Mouse (Mus musculus): Measurements from ENCODE around the gene Hectd1. TPM values are rescaled to one million over a fixed set of nuclear protein-coding genes. Genes with fewer than 3 reads are reported as not detected.

The Hectd1 gene
- polyA plus RNA-seq, 1 experiment: 34.3 TPM

- Histone ChIP-seq H3K27ac (ENCODE audit: insufficient read depth, low read depth, low read length) (peak overlapping the region; percentile 89), H3K4me1 (ENCODE audit: control insufficient read depth, insufficient read depth, low read length) (peaks cover 15% of the 10 kb centered on the region), H3K4me3 (ENCODE audit: insufficient read depth, low read length) (peak overlapping the region; percentile 98)
- TF ChIP-seq CTCF (IDR thresholded peaks at IDR 0.05; ENCODE audit: low read depth, low read length): no peak
- no peak for TF ChIP-seq POLR2A (IDR thresholded peaks at IDR 0.05; ENCODE audit: borderline replicate concordance, low read depth, low read length)
Observed at GRCm38 (mm10) chr12:51828716-51829289, 533 bp downstream of the Hectd1 start.

GRCm38 (mm10) chr12:51827958-51828650 is 1.2 kb downstream of the Hectd1 start:
- H3K4me3 ChIP-seq (ENCODE audit: insufficient read depth, low read length): peak overlapping the region; percentile 98
- TF ChIP-seq CTCF (IDR thresholded peaks at IDR 0.05; ENCODE audit: low read depth, low read length) (no peak), POLR2A (IDR thresholded peaks at IDR 0.05; ENCODE audit: borderline replicate concordance, low read depth, low read length) (no peak)
- peak overlapping the region; percentile 89 for H3K27ac ChIP-seq (ENCODE audit: insufficient read depth, low read depth, low read length)
- H3K4me1 ChIP-seq (ENCODE audit: control insufficient read depth, insufficient read depth, low read length): peaks cover 15% of the 10 kb centered on the region

DNA sequence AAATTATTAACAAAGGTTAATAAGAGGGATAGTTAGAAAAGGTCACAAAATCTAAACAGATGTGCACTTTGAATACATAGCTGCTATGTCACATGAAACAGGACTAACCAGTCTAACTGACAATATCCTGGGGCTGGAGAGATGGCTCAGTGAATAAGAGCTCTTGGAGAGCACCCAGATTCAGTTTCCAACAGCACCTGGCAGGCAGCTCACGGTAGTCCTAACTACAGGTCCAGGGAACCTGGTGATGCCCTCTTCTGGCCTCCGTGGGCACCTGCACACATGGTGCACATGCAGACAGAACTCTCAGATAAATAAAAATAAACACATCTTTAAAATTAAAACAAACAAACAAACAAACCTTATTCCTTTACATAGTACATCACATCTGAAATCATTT is 4.0 kb downstream of the Hectd1 start:
- H3K4me1 ChIP-seq (ENCODE audit: control insufficient read depth, insufficient read depth, low read length): peaks cover 14% of the 10 kb centered on the region
- no peak overlapping the region for H3K4me3 ChIP-seq (ENCODE audit: insufficient read depth, low read length)
- H3K27ac ChIP-seq (ENCODE audit: insufficient read depth, low read depth, low read length): no peak overlapping the region
- TF ChIP-seq POLR2A (IDR thresholded peaks at IDR 0.05; ENCODE audit: borderline replicate concordance, low read depth, low read length) (no peak), CTCF (IDR thresholded peaks at IDR 0.05; ENCODE audit: low read depth, low read length) (no peak)

- Histone ChIP-seq H3K4me1 (ENCODE audit: control insufficient read depth, insufficient read depth, low read length) (peaks cover 24% of the 10 kb centered on the region), H3K4me3 (ENCODE audit: insufficient read depth, low read length) (no peak overlapping the region), H3K27ac (ENCODE audit: insufficient read depth, low read depth, low read length) (no peak overlapping the region)
- no peak for TF ChIP-seq CTCF (IDR thresholded peaks at IDR 0.05; ENCODE audit: low read depth, low read length)
- no peak for TF ChIP-seq POLR2A (IDR thresholded peaks at IDR 0.05; ENCODE audit: borderline replicate concordance, low read depth, low read length)
Observed at GRCm38 (mm10) chr12:51823311-51823710, 6.0 kb downstream of the Hectd1 start.

GRCm38 (mm10) chr12:51822861-51823260 is 6.5 kb downstream of the Hectd1 start:
- TF ChIP-seq CTCF (IDR thresholded peaks at IDR 0.05; ENCODE audit: low read depth, low read length): no peak
- TF ChIP-seq POLR2A (IDR thresholded peaks at IDR 0.05; ENCODE audit: borderline replicate concordance, low read depth, low read length): no peak
- no peak overlapping the region for H3K27ac ChIP-seq (ENCODE audit: insufficient read depth, low read depth, low read length)
- H3K4me3 ChIP-seq (ENCODE audit: insufficient read depth, low read length): no peak overlapping the region
- H3K4me1 ChIP-seq (ENCODE audit: control insufficient read depth, insufficient read depth, low read length): peaks cover 24% of the 10 kb centered on the region

DNA sequence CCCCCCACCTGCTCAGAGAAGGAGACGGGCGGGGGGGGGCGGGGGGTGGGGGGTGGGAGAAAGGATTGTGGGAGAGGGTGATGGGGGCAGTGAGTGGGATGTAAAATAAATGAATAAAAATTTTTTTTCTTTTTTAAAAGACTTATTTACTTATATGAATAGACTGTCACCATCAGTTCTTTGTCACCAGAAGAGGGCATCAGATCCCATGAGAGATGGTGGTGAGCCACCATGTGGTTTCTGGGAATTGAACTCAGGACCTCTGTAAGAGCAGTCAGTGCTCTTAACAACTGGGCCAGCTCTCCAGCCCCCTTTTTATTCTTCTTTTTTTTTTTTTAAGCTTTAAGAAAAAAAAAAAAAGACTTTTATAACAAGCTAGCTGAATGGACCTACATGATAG is 7.1 kb downstream of the Hectd1 start:
- H3K4me3 ChIP-seq (ENCODE audit: insufficient read depth, low read length): no peak overlapping the region
- peaks cover 22% of the 10 kb centered on the region for H3K4me1 ChIP-seq (ENCODE audit: control insufficient read depth, insufficient read depth, low read length)
- no peak overlapping the region for H3K27ac ChIP-seq (ENCODE audit: insufficient read depth, low read depth, low read length)

GRCm38 (mm10) chr12:51821256-51821655 is 8.1 kb downstream of the Hectd1 start:
- H3K4me1 ChIP-seq (ENCODE audit: control insufficient read depth, insufficient read depth, low read length): peaks cover 22% of the 10 kb centered on the region
- no peak overlapping the region for H3K4me3 ChIP-seq (ENCODE audit: insufficient read depth, low read length)
- H3K27ac ChIP-seq (ENCODE audit: insufficient read depth, low read depth, low read length): no peak overlapping the region
- no peak for TF ChIP-seq POLR2A (IDR thresholded peaks at IDR 0.05; ENCODE audit: borderline replicate concordance, low read depth, low read length)
- TF ChIP-seq CTCF (IDR thresholded peaks at IDR 0.05; ENCODE audit: low read depth, low read length): no peak

More for the DNA sequence above, 7.1 kb downstream of the Hectd1 start:
- TF ChIP-seq POLR2A (IDR thresholded peaks at IDR 0.05; ENCODE audit: borderline replicate concordance, low read depth, low read length): no peak
- no peak for TF ChIP-seq CTCF (IDR thresholded peaks at IDR 0.05; ENCODE audit: low read depth, low read length)

DNA sequence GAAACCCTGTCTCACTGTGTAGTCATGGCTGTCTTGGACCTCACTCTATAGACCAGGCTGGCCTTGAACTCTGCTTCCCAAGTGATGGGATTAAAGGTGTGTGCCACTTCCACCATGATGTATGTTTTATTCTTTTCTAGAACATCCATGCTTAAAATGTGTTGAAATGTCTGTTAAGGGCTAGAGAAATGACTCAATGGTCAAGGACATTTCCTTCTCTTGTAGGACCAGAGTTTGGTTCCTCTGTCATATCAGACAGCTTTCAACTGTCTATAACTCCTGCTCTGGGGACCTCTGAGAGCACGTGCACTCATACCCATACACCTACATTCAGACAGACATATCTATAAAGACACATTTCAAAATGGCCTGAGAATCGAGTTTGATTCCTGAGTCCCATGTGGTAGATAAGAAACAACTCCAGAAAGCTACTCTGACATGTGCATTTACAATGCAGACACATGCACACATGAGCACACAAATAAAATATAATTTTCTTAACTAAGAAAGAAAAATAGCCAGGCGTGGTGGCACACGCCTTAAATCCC is 9.3 kb downstream of the Hectd1 start:
- Histone ChIP-seq H3K27ac (ENCODE audit: insufficient read depth, low read depth, low read length) (no peak overlapping the region), H3K4me3 (ENCODE audit: insufficient read depth, low read length) (no peak overlapping the region), H3K4me1 (ENCODE audit: control insufficient read depth, insufficient read depth, low read length) (peaks cover 21% of the 10 kb centered on the region)
- TF ChIP-seq POLR2A (IDR thresholded peaks at IDR 0.05; ENCODE audit: borderline replicate concordance, low read depth, low read length): no peak
- no peak for TF ChIP-seq CTCF (IDR thresholded peaks at IDR 0.05; ENCODE audit: low read depth, low read length)

DNA sequence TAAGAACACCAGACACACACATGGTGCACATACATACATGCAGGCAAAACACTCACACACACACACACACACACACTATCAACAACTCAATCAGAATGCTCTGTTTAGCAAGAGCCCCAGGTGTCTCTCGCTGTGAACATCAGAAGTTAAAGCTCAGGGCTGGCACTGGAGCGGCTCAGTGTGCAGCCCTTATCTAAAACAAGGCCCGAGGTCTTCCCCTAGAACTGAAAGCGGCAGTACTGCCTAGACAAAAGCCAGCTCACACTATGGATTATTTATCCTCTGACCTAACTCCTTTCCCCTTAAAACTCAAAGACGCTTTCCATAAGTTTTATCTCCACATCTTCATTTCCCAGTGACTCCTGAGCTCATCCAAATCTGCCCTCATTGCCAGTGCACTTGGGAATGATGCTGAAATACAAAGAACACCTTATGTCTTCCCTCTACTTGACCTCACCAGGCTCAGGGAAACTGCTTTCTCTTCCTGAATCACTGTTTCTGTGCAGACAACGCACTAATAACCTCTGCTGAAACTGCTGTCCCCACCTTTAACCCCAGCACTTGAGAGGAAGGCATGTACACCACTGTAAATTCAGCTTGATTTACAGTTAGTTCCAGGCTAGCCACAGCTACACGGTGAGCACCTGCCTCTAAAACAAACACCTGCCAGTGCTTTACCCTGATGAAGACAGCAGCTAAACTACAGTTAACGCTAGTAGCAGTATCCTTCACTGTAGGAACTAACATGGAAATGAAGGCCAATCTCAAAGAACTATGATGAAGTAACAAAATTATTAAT is 11.3 kb downstream of the Hectd1 start:
- Histone ChIP-seq H3K4me1 (ENCODE audit: control insufficient read depth, insufficient read depth, low read length) (peaks cover 21% of the 10 kb centered on the region), H3K4me3 (ENCODE audit: insufficient read depth, low read length) (no peak overlapping the region), H3K27ac (ENCODE audit: insufficient read depth, low read depth, low read length) (no peak overlapping the region)
- no peak for TF ChIP-seq CTCF (IDR thresholded peaks at IDR 0.05; ENCODE audit: low read depth, low read length)
- no peak for TF ChIP-seq POLR2A (IDR thresholded peaks at IDR 0.05; ENCODE audit: borderline replicate concordance, low read depth, low read length)
